Mouse (Mus musculus) left cerebral cortex, adult 8-10 months (tissue): ENCODE measurements around the gene 1700008O03Rik. TPM values are rescaled to one million over a fixed set of nuclear protein-coding genes. Genes with fewer than 3 reads are reported as not detected.

ENCODE experiments used
- total RNA-seq, 4 experiments: library from RNA; stranded (reverse); gene quantifications; 2 replicates each; pipeline ENCODE4 v1.2.4; 2022

Gene 1700008O03Rik
- total RNA-seq, 4 experiments from 2014 or later: 1.5 to 2.8 (median 2.2) TPM

Other genes starting within 250 kb of the 1700008O03Rik start
- not detected for gene Klk1b16, start 249.1 kb downstream of the 1700008O03Rik start, total RNA-seq
- not detected for gene Klk1b24, start 197.6 kb downstream of the 1700008O03Rik start, total RNA-seq
- gene Klk1b3, start 187.6 kb downstream of the 1700008O03Rik start, total RNA-seq: not detected
- gene Klk1b4, start 178.4 kb downstream of the 1700008O03Rik start, total RNA-seq: not detected
- not detected for gene Klk1b5, start 169.9 kb downstream of the 1700008O03Rik start, total RNA-seq
- gene Klk1, start 160.5 kb downstream of the 1700008O03Rik start, total RNA-seq: not detected
- gene Gm36864, start 149.6 kb downstream of the 1700008O03Rik start, total RNA-seq: not detected
- gene 1700028J19Rik, start 139.1 kb downstream of the 1700008O03Rik start, total RNA-seq: 1 to 10 TPM in 3 of 4 experiments, under 1 TPM in 1; 0.87 to 1.8 (median 1.4) TPM
- gene 2410002F23Rik, start 139.1 kb downstream of the 1700008O03Rik start, total RNA-seq: 10 to 100 TPM; 81.6 to 96.2 (median 87.1) TPM
- under 1 TPM in 1 of 4 experiments, not detected in 3; 0.21 TPM for gene Acp4, start 128.4 kb downstream of the 1700008O03Rik start, total RNA-seq
- gene Gm15517, start 124.4 kb downstream of the 1700008O03Rik start, total RNA-seq: not detected
- 1 to 10 TPM; 2.6 to 3.7 (median 3.1) TPM for gene Clec11a, start 78.9 kb downstream of the 1700008O03Rik start, total RNA-seq
- gene Shank1, start 75.6 kb downstream of the 1700008O03Rik start, total RNA-seq: 100 to 1,000 TPM; 509 to 568 (median 540) TPM
- gene Syt3, start 1.7 kb downstream of the 1700008O03Rik start, total RNA-seq: 10 to 100 TPM; 64.0 to 74.2 (median 69.8) TPM
- 100 to 1,000 TPM; 272 to 301 (median 284) TPM for gene Lrrc4b, start 43.2 kb upstream of the 1700008O03Rik start, total RNA-seq
- 1 to 10 TPM; 5.2 to 9.7 (median 6.4) TPM for gene Aspdh, start 79.6 kb upstream of the 1700008O03Rik start, total RNA-seq
- gene Josd2, start 82.2 kb upstream of the 1700008O03Rik start, total RNA-seq: 10 to 100 TPM; 84.0 to 90.6 (median 87.5) TPM
- gene Emc10, start 110.7 kb upstream of the 1700008O03Rik start, total RNA-seq: 100 to 1,000 TPM; 186 to 208 (median 193) TPM
- 10 to 100 TPM; 19.7 to 22.5 (median 20.8) TPM for gene Fam71e1, start 110.8 kb upstream of the 1700008O03Rik start, total RNA-seq
- 1 to 10 TPM in 2 of 4 experiments, under 1 TPM in 2; 0.63 to 2.2 (median 1.4) TPM for gene Mybpc2, start 138.8 kb upstream of the 1700008O03Rik start, total RNA-seq
- gene Spib, start 146.3 kb upstream of the 1700008O03Rik start, total RNA-seq: under 1 TPM in 1 of 4 experiments, not detected in 3; 0.22 TPM
- gene Pold1, start 163.0 kb upstream of the 1700008O03Rik start, total RNA-seq: 10 to 100 TPM; 10.5 to 13.8 (median 12.8) TPM
- gene Nr1h2, start 168.1 kb upstream of the 1700008O03Rik start, total RNA-seq: 10 to 100 TPM; 61.1 to 71.4 (median 64.3) TPM
- gene Napsa, start 186.6 kb upstream of the 1700008O03Rik start, total RNA-seq: not detected
- gene Kcnc3, start 204.8 kb upstream of the 1700008O03Rik start, total RNA-seq: 10 to 100 TPM; 85.4 to 98.3 (median 97.3) TPM